Mouse (Mus musculus) left cerebral cortex, postnatal 25 days (tissue): ENCODE results near the gene Ddx43. TPM values are rescaled to one million over a fixed set of nuclear protein-coding genes. Genes with fewer than 3 reads are reported as not detected.

Source experiments
- DNase-seq, 2 experiments: peaks; one replicate each; pipeline ENCODE4 v3.0.0; 2022; ENCODE audit warnings: low spot score in 2 of 2, mixed read lengths in 1 of 2
- intact Hi-C: fragments of 180-260 bp; cut with DNase I; formaldehyde crosslinking; loops from one replicate; pipeline ENCODE4 v1.15.1; 2025
- total RNA-seq, 2 experiments: library from RNA; stranded (reverse); gene quantifications; 2 replicates each; pipeline ENCODE4 v1.2.3; 2021

Gene Ddx43
- total RNA-seq, 2 experiments from 2014 or later = 0.14 TPM; not detected in 1

DNA sequence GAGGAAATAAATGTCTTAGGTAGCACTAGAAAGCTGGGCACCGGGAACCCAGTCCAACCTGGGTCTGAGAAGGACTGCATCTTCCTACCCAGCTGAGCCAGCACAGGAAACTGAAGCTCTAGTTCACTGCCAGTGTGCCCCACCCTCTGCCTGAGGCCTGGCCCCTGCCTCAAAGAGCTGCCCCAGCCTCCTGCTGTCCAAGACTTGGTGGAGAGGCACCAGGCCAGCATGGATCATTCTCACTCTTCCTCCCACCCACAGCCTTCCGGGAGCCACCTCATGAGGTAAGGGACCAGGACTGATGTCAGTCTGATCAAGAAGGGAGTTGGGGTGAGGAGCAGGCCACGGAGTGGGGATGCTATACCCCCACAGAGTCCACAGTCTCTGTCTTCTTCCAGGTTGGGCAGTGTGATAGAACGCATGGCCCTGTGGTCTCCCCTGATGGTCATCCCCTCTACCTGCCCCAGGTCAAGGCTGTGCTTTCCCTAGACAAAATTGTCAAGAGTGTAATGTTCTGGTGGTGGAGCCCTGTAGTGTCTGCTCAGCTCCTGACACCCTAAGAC, 33.4 kb downstream of the Ddx43 start:
- intact Hi-C loops = no loop called here
- DNase-seq = no peak

DNA sequence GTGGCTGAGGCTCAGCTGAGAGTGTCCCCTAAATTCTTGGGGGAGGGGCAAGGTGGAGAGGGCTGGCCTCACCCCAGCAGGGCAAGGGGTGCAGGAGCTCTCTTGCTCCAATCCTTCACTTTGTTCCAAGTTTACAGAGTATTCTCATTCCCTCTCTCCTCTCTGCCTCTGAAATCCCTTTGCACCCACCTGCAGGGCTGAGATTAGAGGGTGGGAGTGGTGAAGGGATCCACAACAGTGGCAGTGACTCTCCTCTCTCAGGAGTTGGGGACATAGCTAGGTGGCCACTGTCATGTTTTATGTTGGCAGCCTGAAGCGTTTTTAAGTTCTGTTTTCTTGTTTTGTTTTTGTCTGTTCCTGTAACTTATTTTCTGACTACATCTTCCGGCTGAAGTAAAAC, 34.0 kb downstream of the Ddx43 start:
- intact Hi-C loops = no loop called here
- no peak for DNase-seq

DNA sequence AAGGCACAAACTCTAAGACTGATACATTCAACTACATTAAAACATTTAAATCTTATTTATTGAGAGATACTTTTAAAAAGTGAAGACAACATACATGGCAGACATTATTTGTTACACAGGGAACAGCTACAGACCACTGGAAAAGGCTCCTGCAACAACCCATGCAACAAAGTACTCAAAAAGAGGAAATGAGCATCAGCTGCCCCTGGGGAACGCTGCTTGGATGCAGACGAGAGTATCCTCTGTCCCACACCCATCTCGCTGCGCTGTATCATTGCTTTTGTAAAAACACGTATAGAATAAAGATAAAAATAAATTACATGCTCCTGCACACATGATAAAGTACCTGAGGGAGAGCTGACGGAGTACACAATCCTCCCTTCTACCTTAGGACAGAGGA, 34.9 kb downstream of the Ddx43 start:
- intact Hi-C loops = loop anchor here (5.0 kb wide), 1 partner anchor 73 kb away; the partner anchor contains the start of gene Gsta2
- no peak for DNase-seq

DNA sequence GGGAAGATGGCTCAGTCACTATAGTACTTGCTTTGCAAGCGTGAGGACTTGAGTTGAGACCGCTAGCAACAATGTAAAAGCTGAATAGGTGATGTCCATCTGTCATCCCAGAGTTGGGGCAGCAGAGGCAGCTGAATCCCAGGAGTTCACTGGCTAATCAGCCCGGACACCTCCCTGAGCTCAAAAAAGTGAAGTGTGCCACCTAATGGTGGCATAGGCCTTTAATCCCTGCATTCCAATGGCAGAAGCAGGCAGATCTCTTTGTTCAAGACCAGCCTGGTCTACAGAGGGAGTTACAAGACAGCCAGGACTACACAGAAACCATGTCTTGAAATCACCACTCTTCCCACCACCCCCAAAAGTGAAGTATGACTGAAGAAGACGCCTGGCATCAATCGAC, 36.9 kb downstream of the Ddx43 start:
- intact Hi-C loops = loop anchor here (5.0 kb wide), 1 partner anchor 75 kb away; the partner anchor contains the start of gene Gsta2
- DNase-seq = no peak

DNA sequence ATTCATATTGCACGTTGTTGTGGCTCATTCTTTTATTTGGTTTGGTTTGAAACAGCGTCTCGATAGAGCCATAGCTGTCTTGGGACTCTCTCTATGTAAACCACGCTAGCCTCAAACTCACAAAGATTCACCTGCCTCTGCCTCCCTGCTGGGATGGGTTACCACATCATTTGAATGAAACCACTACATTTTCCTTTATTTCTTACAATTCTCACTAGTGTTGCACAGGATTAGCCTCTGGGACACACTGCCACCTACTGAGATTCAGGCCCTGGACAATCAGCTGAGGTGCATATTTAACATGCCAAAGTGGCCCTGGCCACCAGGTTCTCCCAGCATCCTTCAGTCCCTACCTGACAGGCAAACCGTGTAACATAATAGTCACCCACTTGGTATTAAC, 43.8 kb downstream of the Ddx43 start:
- no peak for DNase-seq
- intact Hi-C loops = no loop called here

DNA sequence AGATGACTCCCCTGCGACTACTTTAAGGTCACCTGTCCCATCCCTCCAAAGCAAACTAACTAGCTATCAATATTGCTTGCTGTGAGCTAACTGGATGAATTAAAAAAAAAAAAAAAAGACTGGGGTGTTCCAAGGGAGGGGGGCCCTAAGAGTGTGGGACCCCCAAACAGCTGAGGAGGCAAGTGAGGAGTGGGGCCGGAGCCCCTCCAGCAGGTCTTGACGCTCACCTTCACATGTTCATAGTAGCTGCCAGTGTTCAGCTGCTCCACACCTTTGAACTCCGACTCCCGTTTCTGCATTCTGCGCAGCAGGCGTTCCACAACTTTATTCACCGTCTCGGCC, 46.6 kb downstream of the Ddx43 start:
- intact Hi-C loops = loop anchor here (5.0 kb wide), 1 partner anchor 45 kb away; the partner anchor contains the start of gene Ddx43
- no peak for DNase-seq

DNA sequence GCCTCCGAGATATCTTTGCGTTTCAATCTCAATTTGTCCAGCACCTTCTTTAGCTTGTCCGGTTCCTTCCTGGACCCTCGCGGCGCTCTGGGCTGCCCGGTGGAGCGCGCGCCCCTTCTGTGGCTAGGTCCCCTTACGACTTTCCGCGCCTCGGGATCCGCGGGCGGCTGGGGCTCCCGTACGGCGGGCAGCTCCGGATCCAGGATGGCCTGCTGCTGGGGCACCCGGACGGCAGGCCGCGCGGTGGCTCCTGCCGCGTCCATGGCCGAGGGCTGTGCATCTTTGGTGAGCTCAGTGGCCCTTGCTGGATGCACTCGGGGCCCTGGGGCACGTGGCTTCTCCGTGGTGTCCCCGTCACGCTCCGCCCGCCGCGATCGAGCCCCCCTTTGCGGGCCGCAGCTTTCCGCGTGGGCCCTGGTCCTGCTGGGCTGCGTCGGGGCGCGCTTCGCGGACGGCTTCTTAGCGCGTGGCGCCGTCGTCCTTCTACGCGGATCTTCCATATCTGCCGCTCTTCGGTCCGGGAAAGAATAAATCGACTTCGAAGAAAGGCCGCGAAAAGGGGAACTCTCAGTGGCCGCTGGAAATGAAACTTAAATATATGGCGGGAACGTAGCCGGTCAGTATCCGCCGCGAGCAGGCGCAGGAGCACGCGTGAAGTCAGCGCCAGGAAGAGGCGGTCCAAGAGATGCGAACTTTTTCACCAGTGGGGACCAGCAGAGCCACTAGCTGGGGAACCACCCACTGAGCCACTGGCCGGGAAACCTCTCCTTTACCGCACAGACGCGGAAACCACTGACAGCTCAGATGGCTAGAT, 47.2 kb downstream of the Ddx43 start, which contains the start of gene Cgas:
TSS of gene Cgas (minus strand) at position 659 of the 814 bp plus-strand sequence.
- intact Hi-C loops = loop anchor here (5.0 kb wide), 1 partner anchor 45 kb away; the partner anchor contains the start of gene Ddx43

DNA sequence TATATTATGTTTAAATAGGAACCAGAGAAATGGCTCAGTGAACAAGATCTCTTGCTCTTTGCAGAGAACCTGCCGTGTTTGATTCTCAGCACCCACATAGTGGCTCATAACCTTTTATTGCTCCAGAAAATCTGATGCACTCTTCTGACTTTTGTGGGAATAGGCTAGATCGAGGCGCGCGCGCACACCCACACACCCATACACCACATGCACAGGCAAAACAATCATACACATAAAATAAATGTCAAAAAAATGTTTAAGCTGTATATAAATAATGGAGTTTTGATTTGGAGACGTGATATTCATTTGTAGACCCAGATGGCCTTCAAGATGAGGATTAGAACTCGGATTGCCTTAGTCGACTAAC, 52.0 kb downstream of the Ddx43 start:
- intact Hi-C loops = loop anchor here (5.0 kb wide), 1 partner anchor 90 kb away; the partner anchor contains the start of gene Gsta2

More for the DNA sequence above, 47.2 kb downstream of the Ddx43 start, which contains the start of gene Cgas:
- DNase-seq = peak; percentile 21 to 41

DNA sequence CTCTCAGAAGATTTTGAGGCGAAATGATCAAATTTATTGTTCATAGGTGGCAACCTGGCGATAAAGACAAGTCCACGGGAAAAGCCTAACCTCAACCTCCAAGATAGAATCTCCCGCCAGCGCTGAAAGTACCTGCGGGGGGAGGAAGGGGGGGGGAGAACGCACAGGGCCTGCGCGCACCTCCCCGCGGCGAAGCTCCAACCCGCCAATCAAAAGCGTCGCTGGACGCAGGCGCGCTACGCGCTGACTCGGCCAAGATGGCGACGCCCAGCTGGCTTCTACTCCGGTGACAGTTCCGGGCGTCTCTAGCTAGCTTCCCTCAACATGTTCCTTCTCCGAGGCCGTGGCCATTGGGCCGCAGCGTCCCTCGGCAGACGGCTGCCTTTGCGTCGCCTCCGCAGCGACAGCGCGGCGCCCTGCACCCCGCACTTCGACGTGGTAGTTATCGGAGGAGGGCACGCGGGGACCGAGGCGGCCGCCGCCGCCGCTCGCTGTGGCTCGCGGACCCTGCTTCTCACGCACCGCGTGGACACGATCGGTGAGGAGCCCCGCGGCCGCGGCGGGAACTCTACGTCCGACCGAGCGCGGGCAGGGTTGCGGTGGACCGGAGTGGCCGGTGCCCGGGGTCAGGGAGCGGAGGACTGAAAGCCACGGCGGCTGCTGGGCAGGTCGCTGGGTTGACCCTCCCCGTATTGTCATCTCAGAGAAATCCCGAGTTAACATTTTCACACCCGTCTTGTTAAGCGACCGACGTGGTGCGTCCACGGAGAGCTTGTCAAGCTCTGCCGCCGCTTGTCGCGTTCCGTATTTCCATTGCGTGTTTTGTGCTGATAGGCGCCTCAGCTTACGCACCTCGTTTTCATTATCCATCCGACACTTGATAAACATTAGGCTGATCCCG, 52.6 kb downstream of the Ddx43 start, which contains the start of the genes Mto1 and Gm17324:
TSS of gene Mto1 (plus strand) at position 236 of the 901 bp plus-strand sequence.
TSS of gene Gm17324 (minus strand) at position 814 of the 901 bp plus-strand sequence.
- DNase-seq = peak; percentile 85 to 89
- intact Hi-C loops = loop anchor here (2.0 to 5.0 kb wide), 2 partner anchors 33 to 91 kb away; partner anchors contain the start of gene Gsta2

More for the DNA sequence above, 52.0 kb downstream of the Ddx43 start:
- DNase-seq = no peak

DNA sequence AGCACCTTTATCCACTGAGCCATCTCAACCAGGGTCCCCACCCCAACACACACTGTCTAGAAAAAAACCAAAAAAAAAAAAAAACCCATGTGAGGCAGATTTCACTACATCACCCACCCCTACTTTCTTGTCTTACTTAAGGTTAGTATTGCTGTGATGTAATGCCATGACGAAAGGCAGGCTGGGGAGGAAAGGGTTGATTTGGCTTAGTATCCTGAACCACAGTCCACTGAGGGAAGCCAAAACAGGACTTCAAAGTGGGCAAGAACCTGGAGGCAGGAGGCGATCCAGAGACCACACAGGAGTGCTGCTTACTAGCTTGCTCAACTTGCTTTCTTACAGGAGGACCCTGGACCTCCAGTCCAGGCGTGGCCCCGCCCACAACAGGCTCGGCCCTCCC, 54.8 kb downstream of the Ddx43 start:
- intact Hi-C loops = no loop called here
- DNase-seq = no peak

DNA sequence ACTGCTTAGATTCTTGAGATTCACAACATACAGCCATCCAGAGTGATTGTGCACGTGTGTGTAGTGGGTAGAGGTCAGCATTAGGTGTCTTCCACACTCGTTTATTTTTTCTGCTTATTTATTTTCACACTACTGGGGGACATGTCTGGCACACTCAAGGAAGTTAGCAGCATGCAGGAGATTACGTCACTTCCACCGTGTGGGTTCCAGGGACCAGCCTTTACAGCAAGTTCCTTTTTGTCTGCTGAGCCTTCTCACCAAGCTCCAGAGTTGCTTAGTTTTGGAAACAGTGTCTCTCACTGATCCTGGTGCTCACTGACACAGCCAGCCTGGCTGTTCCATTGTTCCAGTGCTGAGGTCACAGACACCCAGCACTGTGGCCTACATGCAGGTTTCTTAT, 55.8 kb downstream of the Ddx43 start:
- no peak for DNase-seq
- intact Hi-C loops = no loop called here

DNA sequence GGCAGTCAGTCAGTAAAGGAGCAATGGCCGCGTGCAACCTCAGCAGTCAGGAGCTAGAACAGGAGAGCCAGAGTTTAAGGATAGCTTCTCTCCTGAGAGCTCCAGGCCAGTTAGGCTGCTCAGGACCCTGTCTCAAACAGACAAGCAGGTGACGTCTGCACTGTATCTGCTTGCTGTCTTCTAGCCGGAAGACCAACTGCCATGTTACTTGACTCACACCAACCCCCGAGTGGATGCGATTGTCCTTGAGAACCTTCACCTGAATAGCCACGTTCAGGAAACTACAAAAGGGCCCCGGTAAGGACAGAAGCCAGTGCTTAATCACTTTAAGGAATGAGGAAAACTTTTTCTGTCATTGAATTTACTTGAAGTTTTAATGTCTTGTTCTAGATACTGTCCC, 61.4 kb downstream of the Ddx43 start:
- DNase-seq = no peak
- intact Hi-C loops = no loop called here

DNA sequence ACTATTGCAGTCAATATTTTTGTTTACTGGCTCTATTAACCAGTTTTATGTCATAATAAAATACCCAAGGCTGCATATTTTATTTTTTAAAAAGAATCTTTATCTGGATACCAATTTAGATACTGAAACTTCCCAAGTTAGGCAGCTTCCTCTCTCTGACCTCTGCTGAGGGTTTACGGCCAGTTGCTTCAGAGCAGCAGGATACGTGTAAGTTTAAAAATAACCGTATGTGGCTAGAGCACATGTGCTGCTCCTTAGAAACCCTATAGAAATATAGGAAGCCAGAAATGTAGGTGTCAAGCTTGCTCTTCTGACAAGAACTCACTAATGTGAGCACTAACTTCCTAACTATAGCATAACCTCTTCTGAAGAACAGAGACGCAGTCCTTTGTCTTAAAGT, 67.8 kb downstream of the Ddx43 start:
- DNase-seq = no peak
- intact Hi-C loops = no loop called here

DNA sequence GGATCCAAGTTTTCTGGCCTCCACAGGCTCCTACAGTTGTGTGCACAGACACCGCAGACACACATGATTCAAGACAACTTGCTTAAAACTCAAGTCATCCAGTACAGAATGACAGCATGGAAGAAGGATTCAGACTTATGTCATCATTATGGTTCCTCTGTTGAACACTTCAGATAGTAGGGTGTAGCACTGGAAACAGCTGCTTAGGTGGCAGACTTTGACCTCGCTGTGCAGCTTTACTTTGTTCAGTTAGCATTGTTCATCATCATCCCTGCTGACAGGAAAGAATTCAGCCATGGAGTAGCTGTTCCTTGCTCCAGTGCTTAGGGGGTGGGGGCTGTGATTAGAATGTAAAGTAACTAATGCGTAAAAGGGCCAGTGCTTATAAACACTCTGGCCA, 70.1 kb downstream of the Ddx43 start:
- no peak for DNase-seq
- intact Hi-C loops = no loop called here

Other genes with a start within 250 kb of the Ddx43 start
- 10 to 100 TPM; 34.1 to 36.3 TPM for gene Gsta4, start 213.0 kb upstream of the Ddx43 start, total RNA-seq
- gene Gsta1, start 165.1 kb upstream of the Ddx43 start, total RNA-seq = not detected
- gene Gm3776, start 138.6 kb upstream of the Ddx43 start, total RNA-seq = not detected
- not detected for gene Gm10639, start 105.9 kb upstream of the Ddx43 start, total RNA-seq
- gene Omt2a, start 81.0 kb upstream of the Ddx43 start, total RNA-seq = not detected
- not detected for gene Omt2b, start 68.2 kb upstream of the Ddx43 start, total RNA-seq
- gene Gsta2, start 40.0 kb upstream of the Ddx43 start, total RNA-seq = under 1 TPM in 1 of 2 experiments, not detected in 1; 0.43 TPM
- not detected for gene Dppa5a, start 27.6 kb upstream of the Ddx43 start, total RNA-seq
- under 1 TPM in 1 of 2 experiments, not detected in 1; 0.16 TPM for gene Ooep, start 17.1 kb upstream of the Ddx43 start, total RNA-seq
- under 1 TPM; 0.48 to 0.53 TPM for gene Cgas, start 47.5 kb downstream of the Ddx43 start, total RNA-seq
- 10 to 100 TPM; 26.0 to 29.5 TPM for gene Mto1, start 52.4 kb downstream of the Ddx43 start, total RNA-seq
- under 1 TPM; 0.66 to 0.73 TPM for gene Gm17324, start 53.0 kb downstream of the Ddx43 start, total RNA-seq
- gene Eef1a1, start 93.4 kb downstream of the Ddx43 start, total RNA-seq = 1,000 to 10,000 TPM; 2,219 to 2,332 TPM
- gene Slc17a5, start 192.3 kb downstream of the Ddx43 start, total RNA-seq = 10 to 100 TPM; 18.2 to 18.5 TPM
- under 1 TPM; 0.57 to 0.76 TPM for gene Cd109, start 219.8 kb downstream of the Ddx43 start, total RNA-seq